Mouse (Mus musculus) hindbrain, postnatal 0 days (tissue): ENCODE measurements at regions not wholly inside any gene's neighbourhood (a gene's known extent, or its start where the extent isn't known, plus 50 kb on each side); places are given as distances from the start of the nearest gene placed in this dataset.

Experiments
- ATAC-seq: fragments of 200-750 bp; cut with Nextera tagmentation; 2 replicates; pipeline ENCODE4 v1.8.0; 2017; ENCODE audit warnings: mild to moderate bottlenecking, moderate TSS enrichment, moderate library complexity
- DNase-seq: peaks from one replicate; pipeline ENCODE4 v3.0.0-alpha.2; 2015; ENCODE audit warnings: low spot score
- H3K27ac ChIP-seq: fragments of 300-500 bp; sonication (generic); 2 replicates; pipeline ENCODE4 v1.5.1; 2014; ENCODE audit warnings: mild to moderate bottlenecking
- H3K27me3 ChIP-seq: fragments of 300-500 bp; sonication (generic); 2 replicates; pipeline ENCODE4 v1.6.1; 2014; ENCODE audit warnings: low read length, mixed read lengths; ENCODE audit not compliant: insufficient read depth
- H3K36me3 ChIP-seq: fragments of 300-500 bp; sonication (generic); 2 replicates; pipeline ENCODE4 v1.6.1; 2014; ENCODE audit warnings: low read length, mixed read lengths; ENCODE audit not compliant: insufficient read depth
- H3K4me1 ChIP-seq: fragments of 300-500 bp; sonication (generic); 2 replicates; pipeline ENCODE4 v1.6.1; 2014; ENCODE audit warnings: antibody characterized with exemption, low read length, mixed read lengths; ENCODE audit not compliant: insufficient read depth
- H3K4me2 ChIP-seq: fragments of 300-500 bp; sonication (generic); 2 replicates; pipeline ENCODE4 v1.6.1; 2014; ENCODE audit warnings: low read depth, mild to moderate bottlenecking, low read length, moderate library complexity, mixed read lengths
- H3K4me3 ChIP-seq: fragments of 300-500 bp; sonication (generic); 2 replicates; pipeline ENCODE4 v1.5.1; 2014; ENCODE audit warnings: low read length
- H3K9ac ChIP-seq: fragments of 300-500 bp; sonication (generic); replicated peaks from 2 replicates; pipeline ENCODE4 v1.6.1; 2014; ENCODE audit warnings: mild to moderate bottlenecking, low read length, moderate library complexity, mixed read lengths
- H3K9me3 ChIP-seq: fragments of 300-500 bp; sonication (generic); 2 replicates; pipeline ENCODE4 v1.6.1; 2016; ENCODE audit warnings: low read length, mixed read lengths
- CTCF ChIP-seq: IDR thresholded peaks from 2 replicates; pipeline ENCODE4 v1.5.1; 2016; ENCODE audit warnings: antibody characterized with exemption, control low read depth, low read depth
- WGBS: fragments of 180-500 bp; shearing (Covaris S2); extraction: QIAGEN DNeasy Blood & Tissue Kit; methylation state at CpG from one replicate; pipeline ENCODE4 v1.1.7; 2014; 5-methylcytosine and 5-hydroxymethylcytosine counted together

- 88% methylated on average over 5 of the region's 5 CpGs for WGBS
- no peak for DNase-seq
- Histone ChIP-seq H3K4me2 (no peak overlapping the region), H3K36me3 (no peaks in the 10 kb centered on the region), H3K27me3 (no peaks in the 10 kb centered on the region), H3K9me3 (no peaks in the 10 kb centered on the region), H3K4me1 (no peaks in the 10 kb centered on the region), H3K9ac (no peak overlapping the region), H3K4me3 (no peak overlapping the region), H3K27ac (no peak overlapping the region)
- ATAC-seq: no peak
- no peak for TF ChIP-seq CTCF
These were observed 96.0 kb upstream of the Negr1 start for GRCm38 (mm10) chr3:156465601-156466000.

- Histone ChIP-seq H3K4me3 (no peak overlapping the region), H3K9ac (no peak overlapping the region), H3K27me3 (no peaks in the 10 kb centered on the region), H3K4me1 (no peaks in the 10 kb centered on the region), H3K36me3 (no peaks in the 10 kb centered on the region), H3K4me2 (no peak overlapping the region), H3K27ac (no peak overlapping the region), H3K9me3 (no peaks in the 10 kb centered on the region)
- no peak for TF ChIP-seq CTCF
- WGBS: 73% methylated on average over 4 of the region's 4 CpGs
- ATAC-seq (no peak), DNase-seq (no peak)
These were observed 88.9 kb upstream of the Negr1 start for GRCm38 (mm10) chr3:156472665-156473064.
